Mouse (Mus musculus) C2C12 (cell line): ENCODE results near the gene Ano6. TPM values are rescaled to one million over a fixed set of nuclear protein-coding genes. Genes with fewer than 3 reads are reported as not detected.

Experiments
- H3K27me3 ChIP-seq: one replicate; pipeline ENCODE4 v1.6.1; 2011; ENCODE audit not compliant: control insufficient read depth, insufficient read depth, insufficient read length
- H3K36me3 ChIP-seq: one replicate; pipeline ENCODE4 v1.6.1; 2011; ENCODE audit not compliant: control insufficient read depth, insufficient read depth
- H3K4me3 ChIP-seq: one replicate; pipeline ENCODE4 v1.5.1; 2011; ENCODE audit warnings: mild to moderate bottlenecking, control low read depth; ENCODE audit not compliant: poor library complexity, insufficient read depth, severe bottlenecking
- H3K79me2 ChIP-seq: one replicate; pipeline ENCODE4 v1.6.1; 2011; ENCODE audit not compliant: control insufficient read depth, insufficient read depth
- H3K79me3 ChIP-seq: one replicate; pipeline ENCODE4 v1.6.1; 2011; ENCODE audit warnings: low read depth, control low read depth
- H3ac ChIP-seq: one replicate; pipeline ENCODE3; 2011; ENCODE audit warnings: low read depth; ENCODE audit not compliant: control insufficient read depth, insufficient read length
- CEBPB ChIP-seq: IDR thresholded peaks from one replicate; pipeline ENCODE4 v1.6.1; 2011; ENCODE audit warnings: low read depth, mild to moderate bottlenecking, control low read depth, moderate library complexity
- CTCF ChIP-seq: IDR thresholded peaks from one replicate; pipeline ENCODE4 v1.5.1; 2011; ENCODE audit not compliant: control insufficient read depth, insufficient read depth, insufficient read length
- FOSL1 ChIP-seq: IDR thresholded peaks from one replicate; pipeline ENCODE4 v1.8.0; 2011; ENCODE audit warnings: mild to moderate bottlenecking, low read length; ENCODE audit not compliant: poor library complexity, insufficient read depth, severe bottlenecking
- MAX ChIP-seq: IDR thresholded peaks from one replicate; pipeline ENCODE4 v1.6.1; 2011; ENCODE audit warnings: mild to moderate bottlenecking, control low read depth
- MYOD1 ChIP-seq: IDR thresholded peaks from one replicate; pipeline ENCODE4 v1.6.1; 2011; ENCODE audit warnings: low read depth; ENCODE audit not compliant: control insufficient read depth, insufficient read length
- MYOG ChIP-seq: IDR thresholded peaks from one replicate; pipeline ENCODE4 v1.6.1; 2011; ENCODE audit not compliant: control insufficient read depth, insufficient read length; ENCODE audit errors: extremely low read depth
- USF1 ChIP-seq: IDR thresholded peaks from one replicate; pipeline ENCODE4 v1.6.1; 2011; ENCODE audit warnings: low read depth, mild to moderate bottlenecking, control low read depth, moderate library complexity
- polyA plus RNA-seq: library from polyadenylated mRNA; unstranded; fragments of >200 nt; fragmentation: generic; extraction: Trizol; gene quantifications from one replicate; pipeline ENCODE4 v1.2.1, GENCODE M21; 2012; ENCODE audit warnings: missing spikeins

The Ano6 gene
- polyA plus RNA-seq, 1 experiment: 73.2 TPM

- Histone ChIP-seq H3K36me3 (peaks cover 16% of the 10 kb centered on the region), H3K4me3 (no peak overlapping the region), H3ac (no peak overlapping the region), H3K27me3 (no peaks in the 10 kb centered on the region), H3K79me2 (peaks cover 73% of the 10 kb centered on the region), H3K79me3 (peaks cover 28% of the 10 kb centered on the region)
- TF ChIP-seq FOSL1: no peak
- TF ChIP-seq MAX: no peak
- TF ChIP-seq CTCF: no peak
- TF ChIP-seq CEBPB: no peak
- TF ChIP-seq USF1: no peak
- TF ChIP-seq MYOD1: no peak
- TF ChIP-seq MYOG: no peak
These were observed 92.9 kb downstream of the Ano6 start for GRCm38 (mm10) chr15:95883559-95883958.

- no peak overlapping the region for H3ac ChIP-seq
- peaks cover 21% of the 10 kb centered on the region for H3K36me3 ChIP-seq
- TF ChIP-seq CEBPB (peak; percentile 13), MAX (no peak)
- peaks cover 85% of the 10 kb centered on the region for H3K79me2 ChIP-seq
- no peaks in the 10 kb centered on the region for H3K27me3 ChIP-seq
- no peak overlapping the region for H3K4me3 ChIP-seq
- H3K79me3 ChIP-seq: peaks cover 37% of the 10 kb centered on the region
These were observed 94.3 kb downstream of the Ano6 start for GRCm38 (mm10) chr15:95884658-95885620.

- Histone ChIP-seq H3K4me3 (no peak overlapping the region), H3ac (no peak overlapping the region), H3K36me3 (peaks cover 13% of the 10 kb centered on the region), H3K79me3 (peaks cover 47% of the 10 kb centered on the region), H3K79me2 (peaks cover 85% of the 10 kb centered on the region), H3K27me3 (no peaks in the 10 kb centered on the region)
- TF ChIP-seq USF1 (no peak), MYOG (no peak), CTCF (no peak), MAX (no peak), CEBPB (no peak), FOSL1 (no peak), MYOD1 (no peak)
These were observed 95.5 kb downstream of the Ano6 start for GRCm38 (mm10) chr15:95885953-95886820.

GRCm38 (mm10) chr15:95887365-95887764 is 96.7 kb downstream of the Ano6 start:
- H3K36me3 ChIP-seq: peaks cover 13% of the 10 kb centered on the region
- H3K79me3 ChIP-seq: peaks cover 49% of the 10 kb centered on the region
- no peak overlapping the region for H3K4me3 ChIP-seq
- no peak overlapping the region for H3ac ChIP-seq
- peaks cover 87% of the 10 kb centered on the region for H3K79me2 ChIP-seq
- TF ChIP-seq CTCF (no peak), MYOD1 (no peak), MAX (peak; percentile 70), FOSL1 (no peak), USF1 (no peak), CEBPB (no peak), MYOG (no peak)
- no peaks in the 10 kb centered on the region for H3K27me3 ChIP-seq

GRCm38 (mm10) chr15:95888556-95888955 is 97.9 kb downstream of the Ano6 start:
- H3K79me2 ChIP-seq: peaks cover 87% of the 10 kb centered on the region
- H3K27me3 ChIP-seq: no peaks in the 10 kb centered on the region
- peaks cover 50% of the 10 kb centered on the region for H3K79me3 ChIP-seq
- H3K4me3 ChIP-seq: no peak overlapping the region
- H3ac ChIP-seq: no peak overlapping the region
- TF ChIP-seq MAX (no peak), MYOD1 (no peak), CTCF (no peak), FOSL1 (no peak), USF1 (no peak), MYOG (no peak), CEBPB (no peak)
- peaks cover 11% of the 10 kb centered on the region for H3K36me3 ChIP-seq
